Mouse (Mus musculus) heart, adult 2 months (tissue): Measurements from ENCODE around the gene Shank1. TPM values are rescaled to one million over a fixed set of nuclear protein-coding genes. Genes with fewer than 3 reads are reported as not detected.

Experiments used
- DNase-seq, 2 experiments: peaks; one replicate each; pipeline ENCODE4 v3.0.0; 2021
- H3K27ac ChIP-seq: fragments of 200-600 bp; 2 replicates; pipeline ENCODE4 v1.8.1; 2022
- H3K27me3 ChIP-seq: fragments of 200-500 bp; 2 replicates; pipeline ENCODE4 v1.6.1; 2012; ENCODE audit warnings: mild to moderate bottlenecking, low read length, inconsistent platforms, mixed read lengths; ENCODE audit not compliant: control insufficient read depth, insufficient read depth
- H3K36me3 ChIP-seq: fragments of 200-500 bp; 2 replicates; pipeline ENCODE4 v1.6.1; 2012; ENCODE audit warnings: low read length, inconsistent platforms; ENCODE audit not compliant: control insufficient read depth, insufficient read depth
- H3K4me1 ChIP-seq: fragments of 200-500 bp; 2 replicates; pipeline ENCODE4 v1.6.1; 2011; ENCODE audit warnings: low read length; ENCODE audit not compliant: control insufficient read depth, insufficient read depth
- H3K4me3 ChIP-seq: fragments of 200-600 bp; 2 replicates; pipeline ENCODE4 v1.8.1; 2022
- H3K79me2 ChIP-seq: fragments of 200-500 bp; replicated peaks from 2 replicates; pipeline ENCODE4 v1.6.1; 2012; ENCODE audit warnings: mild to moderate bottlenecking, inconsistent platforms, low read length, moderate library complexity, mixed read lengths; ENCODE audit not compliant: control insufficient read depth, insufficient read depth
- H3K9ac ChIP-seq: fragments of 200-500 bp; 2 replicates; pipeline ENCODE4 v1.6.1; 2012; ENCODE audit warnings: low read depth, mild to moderate bottlenecking, control low read depth, inconsistent platforms, low read length, mixed read lengths
- CTCF ChIP-seq: fragments of 200-600 bp; IDR thresholded peaks from 2 replicates; pipeline ENCODE4 v1.8.1; 2022; ENCODE audit warnings: antibody characterized with exemption, mild to moderate bottlenecking, moderate library complexity
- EP300 ChIP-seq: fragments of 200-500 bp; IDR thresholded peaks from 2 replicates; pipeline ENCODE4 v1.6.1; 2011; ENCODE audit warnings: low read depth, low read length, control low read depth; ENCODE audit not compliant: insufficient read depth
- POLR2A ChIP-seq: fragments of 200-500 bp; IDR thresholded peaks from 2 replicates; pipeline ENCODE4 v1.6.1; 2011; ENCODE audit warnings: mild to moderate bottlenecking, low read depth, low read length, control low read depth; ENCODE audit not compliant: insufficient read depth
- WGBS: fragments of 180-500 bp; shearing (Covaris S2); methylation state at CpG from one replicate; pipeline ENCODE4 v1.1.7; 2018; 5-methylcytosine and 5-hydroxymethylcytosine counted together
- intact Hi-C: fragments of 180-260 bp; cut with DNase I; formaldehyde crosslinking; loops from one replicate; pipeline ENCODE4 v1.15.1; 2025
- polyA plus RNA-seq: library from polyadenylated mRNA; depleted of rRNA; stranded (reverse); fragments of >200 nt; gene quantifications from 2 replicates; pipeline ENCODE4 v1.2.3, GENCODE M21; 2012
- total RNA-seq, 2 experiments: library from RNA; stranded (reverse); gene quantifications; 2 replicates each; pipeline ENCODE4 v1.2.3; 2021

The Shank1 gene
- total and polyA plus RNA-seq, 3 experiments, result 0.94 to 2.3 (median 1.2) TPM

DNA sequence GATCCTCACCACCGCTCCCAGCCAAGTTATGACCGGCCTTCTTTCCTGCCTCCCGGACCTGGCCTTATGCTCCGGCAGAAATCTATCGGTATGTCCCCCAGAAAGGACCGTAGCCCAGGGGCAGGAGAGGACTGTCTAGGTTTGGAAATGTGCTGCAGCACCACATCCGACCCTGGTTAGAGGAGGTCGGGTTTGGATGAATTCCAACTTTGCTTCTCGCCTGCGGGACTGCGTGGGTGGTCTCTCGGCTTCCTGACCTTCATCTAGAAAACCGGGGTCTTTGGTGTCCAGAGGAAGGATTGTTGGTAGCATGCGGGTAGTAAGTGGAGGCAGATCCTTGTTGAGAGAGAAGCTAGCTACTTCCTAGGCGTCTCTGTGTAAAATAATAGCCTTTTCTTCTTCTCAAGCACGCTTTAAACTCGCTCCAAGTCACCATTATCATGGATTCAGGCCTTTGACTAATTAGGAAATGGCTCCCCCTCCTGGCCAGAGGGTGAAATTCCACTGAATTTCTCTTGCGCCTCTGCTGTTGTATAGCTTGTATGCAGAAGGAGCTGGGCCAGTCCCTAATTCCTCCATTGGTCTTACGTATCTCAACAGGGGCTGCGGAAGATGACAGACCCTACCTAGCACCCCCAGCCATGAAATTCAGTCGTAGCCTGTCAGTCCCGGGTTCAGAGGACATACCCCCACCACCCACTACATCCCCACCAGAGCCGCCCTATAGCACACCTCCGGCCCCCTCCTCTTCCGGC, 41.1 kb downstream of the Shank1 start:
- peak; percentile 69 to 74 for DNase-seq
- Histone ChIP-seq H3K4me1 (no peaks in the 10 kb centered on the region), H3K27ac (no peak overlapping the region), H3K4me3 (peak overlapping the region; percentile 19; the same call in 1 of the 2 replicates), H3K36me3 (no peaks in the 10 kb centered on the region), H3K79me2 (no peaks in the 10 kb centered on the region), H3K9ac (peak overlapping the region; percentile 43; the same call in 1 of the 2 replicates), H3K27me3 (peaks cover 27% of the 10 kb centered on the region)
- WGBS, result 7% methylated on average over 25 of the region's 25 CpGs
- intact Hi-C loops, result loop anchor here (1.0 kb wide), 1 partner anchor 89 kb away; no protein-coding TSS in a partner anchor
- TF ChIP-seq EP300 (0 out of 2 replicates have a peak, but pooled peaks have one; percentile 33), CTCF (peak; percentile 97), POLR2A (no peak)

DNA sequence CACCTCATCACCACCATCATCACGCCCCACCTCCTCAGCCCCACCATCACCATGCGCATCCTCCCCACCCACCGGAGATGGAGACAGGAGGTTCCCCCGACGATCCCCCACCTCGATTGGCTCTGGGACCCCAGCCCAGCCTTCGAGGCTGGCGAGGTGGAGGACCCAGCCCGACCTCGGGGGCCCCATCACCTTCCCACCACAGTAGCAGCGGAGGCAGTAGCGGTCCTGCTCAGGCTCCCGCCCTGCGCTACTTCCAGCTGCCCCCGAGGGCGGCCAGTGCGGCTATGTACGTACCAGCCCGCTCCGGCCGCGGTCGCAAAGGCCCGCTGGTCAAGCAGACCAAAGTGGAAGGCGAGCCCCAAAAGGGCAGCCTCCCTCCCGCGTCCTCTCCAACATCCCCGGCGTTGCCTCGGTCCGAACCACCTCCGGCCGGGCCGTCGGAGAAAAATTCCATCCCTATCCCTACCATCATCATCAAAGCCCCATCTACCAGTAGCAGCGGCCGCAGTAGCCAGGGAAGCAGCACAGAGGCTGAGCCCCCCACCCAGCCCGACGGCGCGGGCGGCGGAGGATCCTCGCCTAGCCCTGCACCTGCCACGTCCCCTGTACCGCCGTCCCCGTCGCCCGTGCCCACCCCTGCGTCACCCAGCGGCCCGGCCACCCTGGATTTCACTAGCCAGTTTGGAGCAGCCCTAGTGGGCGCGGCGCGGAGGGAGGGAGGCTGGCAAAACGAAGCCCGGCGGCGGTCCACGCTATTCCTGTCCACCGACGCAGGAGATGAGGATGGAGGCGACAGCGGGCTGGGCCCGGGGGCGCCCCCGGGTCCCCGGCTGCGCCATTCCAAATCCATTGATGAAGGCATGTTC, 42.1 kb downstream of the Shank1 start:
- no peak for DNase-seq
- TF ChIP-seq POLR2A (no peak), EP300 (no peak), CTCF (no peak)
- intact Hi-C loops, result loop anchor here (1.0 kb wide), 1 partner anchor 90 kb away; no protein-coding TSS in a partner anchor
- H3K27ac ChIP-seq, result no peak overlapping the region
- H3K27me3 ChIP-seq, result peaks cover 29% of the 10 kb centered on the region
- no peaks in the 10 kb centered on the region for H3K36me3 ChIP-seq
- no peaks in the 10 kb centered on the region for H3K79me2 ChIP-seq
- WGBS, result 5% methylated on average over 70 of the region's 71 CpGs
- H3K9ac ChIP-seq, result no peak overlapping the region
- no peaks in the 10 kb centered on the region for H3K4me1 ChIP-seq
- no peak overlapping the region for H3K4me3 ChIP-seq

DNA sequence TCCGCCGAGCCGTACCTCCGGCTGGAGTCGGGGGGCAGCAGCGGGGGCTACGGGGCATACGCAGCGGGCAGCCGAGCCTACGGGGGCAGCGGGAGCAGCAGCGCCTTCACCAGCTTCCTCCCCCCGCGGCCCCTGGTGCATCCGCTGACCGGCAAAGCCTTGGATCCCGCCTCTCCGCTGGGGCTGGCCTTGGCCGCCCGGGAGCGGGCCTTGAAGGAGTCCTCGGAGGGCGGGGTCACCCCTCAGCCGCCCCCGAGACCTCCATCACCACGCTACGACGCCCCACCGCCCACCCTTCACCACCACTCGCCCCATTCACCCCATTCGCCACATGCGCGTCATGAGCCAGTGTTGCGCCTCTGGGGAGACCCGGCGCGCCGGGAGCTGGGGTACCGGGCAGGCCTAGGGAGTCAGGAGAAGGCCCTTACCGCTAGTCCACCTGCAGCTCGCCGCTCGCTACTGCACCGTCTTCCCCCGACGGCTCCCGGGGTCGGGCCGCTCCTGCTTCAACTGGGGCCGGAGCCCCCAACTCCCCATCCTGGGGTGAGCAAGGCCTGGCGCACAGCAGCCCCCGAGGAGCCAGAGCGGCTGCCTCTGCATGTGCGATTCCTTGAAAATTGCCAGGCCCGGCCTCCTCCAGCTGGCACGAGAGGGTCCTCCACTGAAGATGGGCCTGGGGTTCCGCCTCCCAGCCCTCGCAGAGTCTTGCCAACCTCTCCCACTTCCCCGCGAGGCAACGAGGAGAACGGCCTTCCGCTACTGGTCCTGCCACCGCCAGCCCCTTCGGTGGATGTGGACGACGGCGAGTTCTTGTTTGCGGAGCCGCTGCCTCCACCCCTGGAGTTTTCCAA, 42.9 kb downstream of the Shank1 start:
- Histone ChIP-seq H3K4me3 (no peak overlapping the region), H3K79me2 (no peaks in the 10 kb centered on the region), H3K36me3 (no peaks in the 10 kb centered on the region), H3K9ac (no peak overlapping the region), H3K27me3 (peaks cover 31% of the 10 kb centered on the region), H3K27ac (no peak overlapping the region), H3K4me1 (no peaks in the 10 kb centered on the region)
- TF ChIP-seq CTCF (no peak), POLR2A (no peak), EP300 (no peak)
- no peak for DNase-seq
- intact Hi-C loops, result no loop called here
- 4% methylated on average over 71 of the region's 71 CpGs for WGBS

DNA sequence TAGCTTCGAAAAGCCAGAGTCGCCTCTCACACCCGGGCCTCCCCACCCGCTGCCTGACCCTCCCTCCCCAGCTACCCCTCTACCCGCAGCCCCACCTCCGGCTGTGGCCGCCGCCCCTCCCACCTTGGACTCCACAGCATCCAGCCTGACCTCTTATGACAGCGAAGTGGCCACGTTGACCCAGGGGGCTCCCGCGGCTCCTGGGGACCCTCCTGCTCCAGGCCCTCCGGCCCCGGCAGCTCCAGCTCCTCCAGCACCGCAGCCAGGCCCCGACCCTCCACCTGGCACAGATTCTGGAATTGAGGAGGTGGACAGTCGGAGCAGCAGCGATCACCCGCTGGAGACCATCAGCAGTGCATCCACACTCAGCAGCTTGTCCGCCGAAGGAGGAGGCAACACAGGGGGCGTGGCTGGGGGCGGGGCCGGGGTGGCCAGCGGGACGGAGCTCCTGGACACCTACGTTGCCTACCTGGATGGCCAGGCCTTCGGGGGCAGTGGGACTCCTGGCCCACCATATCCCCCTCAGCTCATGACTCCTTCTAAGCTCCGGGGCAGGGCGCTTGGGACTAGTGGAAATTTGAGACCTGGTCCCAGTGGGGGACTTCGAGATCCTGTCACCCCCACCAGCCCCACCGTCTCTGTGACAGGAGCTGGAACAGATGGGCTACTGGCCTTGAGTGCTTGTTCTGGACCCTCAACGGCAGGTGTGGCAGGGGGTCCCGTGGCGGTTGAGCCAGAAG, 43.7 kb downstream of the Shank1 start:
- H3K4me3 ChIP-seq, result no peak overlapping the region
- peaks cover 31% of the 10 kb centered on the region for H3K27me3 ChIP-seq
- DNase-seq, result no peak
- no peaks in the 10 kb centered on the region for H3K36me3 ChIP-seq
- intact Hi-C loops, result no loop called here
- H3K9ac ChIP-seq, result no peak overlapping the region
- H3K27ac ChIP-seq, result no peak overlapping the region
- no peaks in the 10 kb centered on the region for H3K79me2 ChIP-seq
- TF ChIP-seq CTCF, result no peak
- no peak for TF ChIP-seq POLR2A
- TF ChIP-seq EP300, result no peak
- H3K4me1 ChIP-seq, result no peaks in the 10 kb centered on the region
- 3% methylated on average over 35 of the region's 35 CpGs for WGBS

DNA sequence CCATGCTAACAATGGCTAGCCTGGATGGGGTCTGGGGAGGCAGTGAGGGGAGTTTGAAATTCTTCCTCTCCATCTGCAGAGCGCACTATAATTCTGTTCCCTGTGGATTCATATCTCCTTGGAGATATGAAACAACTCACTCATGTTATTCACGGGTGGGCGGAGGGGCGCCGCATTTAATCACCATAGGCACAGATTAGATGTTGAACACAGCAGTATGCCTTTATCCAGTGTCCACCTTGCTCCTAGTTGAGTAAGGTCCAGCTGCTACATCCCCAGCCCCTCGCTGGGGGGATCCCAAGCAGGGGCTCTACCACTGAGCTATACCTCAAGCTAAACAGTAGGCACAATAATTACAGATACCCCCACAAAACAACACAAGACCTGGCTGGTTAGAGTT, 45.4 kb downstream of the Shank1 start:
- Histone ChIP-seq H3K4me1 (no peaks in the 10 kb centered on the region), H3K27me3 (peaks cover 31% of the 10 kb centered on the region), H3K79me2 (no peaks in the 10 kb centered on the region), H3K36me3 (no peaks in the 10 kb centered on the region), H3K9ac (no peak overlapping the region), H3K27ac (no peak overlapping the region), H3K4me3 (no peak overlapping the region)
- intact Hi-C loops, result loop anchor here (5.0 kb wide), 1 partner anchor 48 kb away; the partner anchor contains the start of gene Clec11a
- TF ChIP-seq EP300 (no peak), CTCF (no peak), POLR2A (no peak)
- no peak for DNase-seq
- 53% methylated on average over 6 of the region's 6 CpGs for WGBS
